Comparison of ENCODE assay signal across 30 mouse cellular contexts in the genomic region with DNA sequence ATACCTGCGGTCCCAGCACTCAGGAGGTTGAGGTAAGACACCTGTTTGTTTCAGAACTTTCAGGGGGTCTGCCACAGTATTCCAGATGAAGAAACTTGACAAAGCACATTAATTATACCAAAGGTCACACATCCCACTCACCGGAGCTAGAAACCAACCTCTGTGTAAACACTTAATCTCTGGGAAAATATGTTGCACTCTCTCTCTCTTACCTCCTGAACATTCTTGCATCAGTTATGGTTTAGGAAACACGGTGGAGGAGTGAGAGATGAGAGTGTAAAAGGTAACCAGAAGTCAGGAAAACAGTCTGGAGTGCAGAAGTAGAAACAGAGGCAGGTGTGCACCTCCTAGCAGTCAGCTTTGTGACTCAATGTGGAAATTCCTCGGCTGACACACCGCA.
"Had no signal": no experiment of that assay in that cellular context is flagged by ENCODE, and none has a peak within 500 bp of the region (broad histone marks: within the 10 kb centered on the region; RNA-seq: fewer than 3 reads in every experiment).

No protein-coding gene starts in this region.

- H3K36me3 ChIP-seq: limb, embryonic 10.5 days; limb, embryonic 12.5 days; limb, embryonic 13.5 days; limb, embryonic 15.5 days; liver, embryonic 12.5 days; liver, embryonic 13.5 days; liver, embryonic 15.5 days; lung, embryonic 15.5 days; midbrain, embryonic 10.5 days; midbrain, embryonic 12.5 days; midbrain, embryonic 13.5 days; midbrain, embryonic 15.5 days; neural tube, embryonic 12.5 days had no signal

- H3K27ac ChIP-seq: left cerebral cortex, adult 2 months; limb, embryonic 10.5 days; limb, embryonic 12.5 days; limb, embryonic 13.5 days; limb, embryonic 15.5 days; liver, embryonic 12.5 days; liver, embryonic 13.5 days; liver, embryonic 14.5 days; liver, embryonic 15.5 days; lung, embryonic 15.5 days; macrophage; midbrain, embryonic 10.5 days; midbrain, embryonic 12.5 days; midbrain, embryonic 13.5 days; midbrain, embryonic 15.5 days; neural tube, embryonic 12.5 days had no signal

- H3K9me3 ChIP-seq: limb, embryonic 10.5 days; limb, embryonic 12.5 days; limb, embryonic 13.5 days; limb, embryonic 15.5 days; liver, embryonic 12.5 days; liver, embryonic 13.5 days; liver, embryonic 15.5 days; lung, embryonic 15.5 days; midbrain, embryonic 10.5 days; midbrain, embryonic 12.5 days; midbrain, embryonic 13.5 days; midbrain, embryonic 15.5 days; neural tube, embryonic 12.5 days had no signal

- H3K4me1 ChIP-seq: limb, embryonic 10.5 days; limb, embryonic 12.5 days; limb, embryonic 13.5 days; limb, embryonic 15.5 days; liver, embryonic 12.5 days; liver, embryonic 13.5 days; liver, embryonic 15.5 days; lung, embryonic 15.5 days; midbrain, embryonic 10.5 days; midbrain, embryonic 12.5 days; midbrain, embryonic 13.5 days; midbrain, embryonic 15.5 days; neural tube, embryonic 12.5 days had no signal

- ATAC-seq: liver, embryonic 12.5 days; liver, postnatal 0 days; midbrain, embryonic 13.5 days; midbrain, embryonic 15.5 days; midbrain, embryonic 16.5 days had no signal

- H3K4me3 ChIP-seq: left cerebral cortex, adult 2 months; limb, embryonic 10.5 days; limb, embryonic 12.5 days; limb, embryonic 13.5 days; limb, embryonic 15.5 days; liver, embryonic 12.5 days; liver, embryonic 13.5 days; liver, embryonic 15.5 days; lung, embryonic 15.5 days; megakaryocyte, embryonic 14.5 days; midbrain, embryonic 10.5 days; midbrain, embryonic 12.5 days; midbrain, embryonic 13.5 days; midbrain, embryonic 15.5 days; myocyte; neural tube, embryonic 12.5 days had no signal

- H3K27me3 ChIP-seq: limb, embryonic 12.5 days; limb, embryonic 13.5 days; limb, embryonic 15.5 days; liver, embryonic 12.5 days; liver, embryonic 13.5 days; liver, embryonic 15.5 days; lung, embryonic 15.5 days; midbrain, embryonic 12.5 days; midbrain, embryonic 13.5 days; midbrain, embryonic 15.5 days; neural tube, embryonic 12.5 days had no signal

- DNase-seq: left cerebral cortex, postnatal 4 days; liver; liver, embryonic 13.5 days; liver, postnatal 0 days; lung, adult 18-20 months; lung, embryonic 14.5 days; lung, postnatal 10 days; lung, postnatal 14 days; lung, postnatal 4 days; midbrain, embryonic 14.5 days had no signal

- H3K9ac ChIP-seq: limb, embryonic 12.5 days; limb, embryonic 13.5 days; limb, embryonic 15.5 days; liver, embryonic 12.5 days; liver, embryonic 13.5 days; liver, embryonic 14.5 days; liver, embryonic 15.5 days; liver, postnatal 0 days; lung, embryonic 14.5 days; lung, embryonic 15.5 days; midbrain, embryonic 12.5 days; midbrain, embryonic 13.5 days; midbrain, embryonic 15.5 days; neural tube, embryonic 12.5 days had no signal

- H3K4me2 ChIP-seq: limb, embryonic 12.5 days; limb, embryonic 13.5 days; limb, embryonic 15.5 days; liver, embryonic 11.5 days; liver, embryonic 12.5 days; liver, embryonic 13.5 days; liver, embryonic 15.5 days; lung, embryonic 14.5 days; lung, embryonic 15.5 days; midbrain, embryonic 11.5 days; midbrain, embryonic 12.5 days; midbrain, embryonic 13.5 days; midbrain, embryonic 15.5 days; neural tube, embryonic 12.5 days had no signal
